Mouse (Mus musculus): ENCODE data around the gene Nrd1.

- TF ChIP-seq CTCF (IDR thresholded peaks at IDR 0.05; ENCODE audit: borderline replicate concordance, control insufficient read depth, extremely low read depth, insufficient read depth, low read length, poor library complexity) (no peak), POLR2A (IDR thresholded peaks at IDR 0.05; ENCODE audit: control insufficient read depth, extremely low read depth, insufficient read depth, low read length, poor library complexity) (no peak)
Measured at GRCm38 (mm10) chr4:108951663-108952062, 48.8 kb upstream of the Nrd1 start.

Data from thymus, adult 2 months (tissue).